Mouse (Mus musculus) heart, postnatal 0 days (tissue): ENCODE measurements around the gene AC134908.4.

ENCODE experiments used
- CTCF ChIP-seq: IDR thresholded peaks from 2 replicates; pipeline ENCODE4 v1.5.1; 2016; ENCODE audit warnings: antibody characterized with exemption, control low read depth, low read depth
- EP300 ChIP-seq: IDR thresholded peaks from 2 replicates; pipeline ENCODE4 v1.6.1; 2016; ENCODE audit warnings: antibody characterized with exemption, low read depth

DNA sequence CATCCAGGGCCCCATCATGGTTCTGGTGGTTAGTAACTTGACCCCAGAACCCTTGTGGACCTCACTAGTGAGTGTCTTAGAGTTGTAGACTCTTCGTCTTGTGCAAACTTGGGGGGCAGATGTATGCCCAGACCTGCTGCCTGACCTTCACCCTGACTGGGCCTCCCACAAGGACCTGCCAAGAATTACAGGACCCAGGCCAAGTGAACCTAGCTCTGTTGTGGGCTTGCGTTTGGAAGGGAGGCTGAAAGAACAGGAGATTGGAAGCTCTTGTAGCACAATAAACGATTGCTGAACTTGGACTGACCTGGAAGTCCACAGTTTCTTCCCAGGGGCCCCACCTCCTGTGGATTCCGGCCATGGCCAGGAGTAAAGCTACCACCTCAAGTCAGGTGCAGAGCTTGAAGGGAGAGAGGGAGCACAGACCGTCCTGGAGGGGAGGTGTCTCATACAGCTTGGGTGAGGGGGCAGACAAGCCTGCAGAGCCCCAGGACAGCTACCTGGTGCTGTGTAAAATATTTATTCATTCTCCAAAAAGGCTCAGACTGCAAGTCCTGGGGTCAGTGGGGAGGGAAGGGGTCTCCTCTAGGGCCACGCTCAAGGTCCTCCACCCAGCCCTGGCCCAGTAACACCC is 38.6 kb upstream of the AC134908.4 start:
- TF ChIP-seq CTCF (no peak), EP300 (no peak)
